Mouse (Mus musculus): ENCODE measurements around the gene Cacna2d4.

DNA sequence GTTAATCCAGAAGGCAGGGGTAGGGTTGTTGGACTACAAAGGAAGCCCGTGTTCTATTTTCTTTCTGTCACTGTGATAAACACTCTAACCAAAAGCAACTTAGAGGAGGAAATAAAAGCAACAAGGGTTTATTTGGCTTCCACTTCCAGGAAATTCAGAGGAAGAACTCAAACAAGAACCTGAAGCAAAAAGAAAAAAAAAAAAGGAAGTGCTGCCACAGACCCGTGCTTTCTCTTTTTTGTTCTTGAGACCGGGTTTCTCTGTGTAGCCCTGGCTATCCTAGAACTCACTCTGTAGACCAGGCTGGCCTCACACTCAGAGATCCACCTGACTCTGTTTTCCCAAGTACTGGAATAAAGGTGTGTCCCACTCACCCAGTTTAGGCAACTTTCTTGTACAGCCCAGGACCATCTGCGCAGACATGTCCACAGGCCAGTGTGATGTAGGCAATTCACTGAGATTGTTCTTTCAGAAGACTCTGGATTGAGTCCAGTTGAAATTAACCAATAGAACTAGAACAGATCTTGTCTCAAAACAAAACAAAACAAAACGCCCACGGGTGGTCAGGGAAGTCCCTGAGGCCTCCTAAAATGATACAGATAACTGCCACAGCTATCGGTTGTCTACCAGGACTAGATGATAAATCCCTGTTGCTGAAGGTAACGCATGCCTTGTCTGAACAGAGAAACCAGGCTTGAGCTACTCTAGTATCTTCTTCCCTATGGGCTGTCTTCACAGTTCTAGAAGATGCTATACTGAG is 165.4 kb downstream of the Cacna2d4 start:
- no peak for TF ChIP-seq CTCF (IDR thresholded peaks at IDR 0.05; ENCODE audit: low read depth, low read length)
- no peak for TF ChIP-seq POLR2A (IDR thresholded peaks at IDR 0.05; ENCODE audit: extremely low read depth, insufficient read depth, low read length)

Measured in liver, adult 2 months (tissue).